Mouse (Mus musculus): ENCODE measurements around the gene Col11a2. TPM values are rescaled to one million over a fixed set of nuclear protein-coding genes. Genes with fewer than 3 reads are reported as not detected.

Gene Col11a2
- polyA plus RNA-seq, 1 experiment = 0.56 TPM

DNA sequence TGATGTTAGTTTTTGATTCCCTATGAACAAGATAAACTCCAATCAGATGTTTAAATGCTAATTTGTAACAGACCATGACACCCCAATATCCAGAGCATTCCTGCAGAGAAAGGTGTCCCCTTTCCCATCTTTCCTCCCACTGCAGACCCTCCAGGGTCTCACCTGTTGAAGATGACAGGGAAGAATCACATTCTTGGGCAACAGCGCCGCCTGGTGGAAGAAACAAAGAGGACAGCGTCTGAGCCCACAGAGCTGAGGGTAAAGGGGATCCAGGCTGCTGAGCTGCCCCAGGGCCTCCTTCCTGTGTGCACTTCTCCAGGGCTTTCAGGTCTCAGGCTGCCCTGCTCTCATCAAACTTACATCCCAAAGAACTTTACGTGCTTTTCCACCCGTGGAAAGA lies 35.8 kb upstream of the Col11a2 start:
- TF ChIP-seq GATA1 (IDR thresholded peaks at IDR 0.05; ENCODE audit: low read length) (no peak), TAL1 (IDR thresholded peaks at IDR 0.05; ENCODE audit: low read length) (no peak)
- Histone ChIP-seq H3K9me3 (ENCODE audit: control insufficient read depth, low read length) (no peaks in the 10 kb centered on the region), H3K4me3 (replicated peaks) (no peak overlapping the region), H3K4me1 (ENCODE audit: control insufficient read depth) (no peaks in the 10 kb centered on the region), H3K36me3 (ENCODE audit: control insufficient read depth) (no peaks in the 10 kb centered on the region), H3K27me3 (ENCODE audit: control insufficient read depth) (peaks cover 35% of the 10 kb centered on the region)

DNA sequence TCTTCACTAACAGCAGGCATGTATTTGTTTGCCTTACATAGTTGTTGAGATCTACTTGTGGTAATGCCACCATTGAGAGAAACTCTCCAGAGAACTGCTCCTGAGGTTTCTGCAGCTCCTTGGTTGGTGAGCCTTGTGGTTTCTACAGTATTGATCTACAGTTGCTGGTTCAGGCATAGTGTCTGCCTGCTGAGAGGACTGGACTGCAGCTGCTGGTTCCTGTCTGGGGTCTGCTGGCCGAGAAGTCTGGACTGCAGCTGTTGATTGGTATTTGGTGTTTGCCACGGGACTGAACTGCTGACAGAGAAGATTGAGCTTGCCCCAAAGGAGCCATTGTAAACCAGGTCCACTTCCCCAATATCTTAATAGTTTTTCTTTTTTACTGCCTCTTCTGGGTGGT lies 32.7 kb upstream of the Col11a2 start:
- Histone ChIP-seq H3K9me3 (ENCODE audit: control insufficient read depth, low read length) (no peaks in the 10 kb centered on the region), H3K36me3 (ENCODE audit: control insufficient read depth) (no peaks in the 10 kb centered on the region), H3K4me1 (ENCODE audit: control insufficient read depth) (no peaks in the 10 kb centered on the region), H3K27me3 (ENCODE audit: control insufficient read depth) (peaks cover 6% of the 10 kb centered on the region), H3K4me3 (replicated peaks) (no peak overlapping the region)
- no peak for TF ChIP-seq GATA1 (IDR thresholded peaks at IDR 0.05; ENCODE audit: low read length)
- no peak for TF ChIP-seq TAL1 (IDR thresholded peaks at IDR 0.05; ENCODE audit: low read length)

DNA sequence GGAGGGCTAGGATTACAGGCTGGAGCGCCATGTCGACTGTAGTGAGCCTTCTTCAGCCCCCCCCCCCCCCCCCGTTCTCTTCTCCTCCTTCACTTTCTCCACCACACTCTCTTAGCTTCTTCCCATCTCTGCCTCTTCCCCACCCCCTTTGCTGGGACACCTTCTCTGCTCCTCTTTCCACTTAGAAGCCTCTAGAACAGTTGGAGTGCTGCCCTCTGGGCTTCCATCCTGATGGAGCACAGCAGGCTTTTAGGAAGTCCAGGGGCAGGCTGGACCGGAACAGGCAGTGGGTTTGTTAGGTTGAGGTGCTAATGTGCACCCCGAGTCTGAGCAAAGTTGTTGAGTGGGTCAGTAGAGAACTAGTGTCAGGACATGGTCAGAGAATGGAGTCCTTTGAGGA lies 29.1 kb upstream of the Col11a2 start:
- Histone ChIP-seq H3K27me3 (ENCODE audit: control insufficient read depth) (no peaks in the 10 kb centered on the region), H3K9me3 (ENCODE audit: control insufficient read depth, low read length) (peaks cover 9% of the 10 kb centered on the region), H3K4me3 (replicated peaks) (no peak overlapping the region), H3K4me1 (ENCODE audit: control insufficient read depth) (no peaks in the 10 kb centered on the region), H3K36me3 (ENCODE audit: control insufficient read depth) (no peaks in the 10 kb centered on the region)
- no peak for TF ChIP-seq TAL1 (IDR thresholded peaks at IDR 0.05; ENCODE audit: low read length)
- no peak for TF ChIP-seq GATA1 (IDR thresholded peaks at IDR 0.05; ENCODE audit: low read length)

- no peaks in the 10 kb centered on the region for H3K4me1 ChIP-seq (ENCODE audit: control insufficient read depth)
- no peaks in the 10 kb centered on the region for H3K27me3 ChIP-seq (ENCODE audit: control insufficient read depth)
- H3K9me3 ChIP-seq (ENCODE audit: control insufficient read depth, low read length) = peaks cover 12% of the 10 kb centered on the region
- no peak for TF ChIP-seq TAL1 (IDR thresholded peaks at IDR 0.05; ENCODE audit: low read length)
- no peak for TF ChIP-seq GATA1 (IDR thresholded peaks at IDR 0.05; ENCODE audit: low read length)
- H3K4me3 ChIP-seq (replicated peaks) = no peak overlapping the region
- H3K36me3 ChIP-seq (ENCODE audit: control insufficient read depth) = no peaks in the 10 kb centered on the region
These were observed 25.8 kb upstream of the Col11a2 start for GRCm38 (mm10) chr17:34013436-34013835.

- Histone ChIP-seq H3K36me3 (ENCODE audit: control insufficient read depth) (peaks cover 27% of the 10 kb centered on the region), H3K4me1 (ENCODE audit: control insufficient read depth) (peaks cover 34% of the 10 kb centered on the region), H3K9me3 (ENCODE audit: control insufficient read depth, low read length) (peaks cover 44% of the 10 kb centered on the region), H3K4me3 (replicated peaks) (no peak overlapping the region), H3K27me3 (ENCODE audit: control insufficient read depth) (no peaks in the 10 kb centered on the region)
- TF ChIP-seq GATA1 (IDR thresholded peaks at IDR 0.05; ENCODE audit: low read length) (no peak), TAL1 (IDR thresholded peaks at IDR 0.05; ENCODE audit: low read length) (no peak)
These were observed 17.5 kb upstream of the Col11a2 start for GRCm38 (mm10) chr17:34021539-34022413.

DNA sequence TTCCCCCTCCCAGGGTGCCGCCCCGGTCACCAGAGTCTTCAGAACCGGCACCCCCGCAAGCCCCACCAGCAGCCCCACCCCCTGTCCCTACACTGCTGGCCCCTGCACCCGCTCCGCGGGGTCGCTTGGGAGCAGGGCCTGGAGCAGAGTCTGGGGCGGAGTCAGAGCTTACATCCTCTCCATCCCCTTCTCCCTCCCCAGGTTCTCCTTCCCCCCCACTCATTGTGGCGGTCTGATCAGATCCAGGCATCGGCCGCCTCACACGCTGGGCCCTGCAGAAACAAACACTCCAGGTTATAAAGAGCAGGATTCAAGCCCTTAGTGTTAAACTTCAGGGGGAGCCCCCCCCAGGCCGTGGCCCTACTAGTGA lies 16.8 kb upstream of the Col11a2 start:
- Histone ChIP-seq H3K9me3 (ENCODE audit: control insufficient read depth, low read length) (peaks cover 44% of the 10 kb centered on the region), H3K4me1 (ENCODE audit: control insufficient read depth) (peaks cover 41% of the 10 kb centered on the region), H3K4me3 (replicated peaks) (no peak overlapping the region), H3K27me3 (ENCODE audit: control insufficient read depth) (no peaks in the 10 kb centered on the region), H3K36me3 (ENCODE audit: control insufficient read depth) (peaks cover 27% of the 10 kb centered on the region)
- TF ChIP-seq TAL1 (IDR thresholded peaks at IDR 0.05; ENCODE audit: low read length) (no peak), GATA1 (IDR thresholded peaks at IDR 0.05; ENCODE audit: low read length) (no peak)

GRCm38 (mm10) chr17:34022987-34023386 lies 16.2 kb upstream of the Col11a2 start:
- TF ChIP-seq GATA1 (IDR thresholded peaks at IDR 0.05; ENCODE audit: low read length) (no peak), TAL1 (IDR thresholded peaks at IDR 0.05; ENCODE audit: low read length) (no peak)
- peaks cover 27% of the 10 kb centered on the region for H3K36me3 ChIP-seq (ENCODE audit: control insufficient read depth)
- H3K4me3 ChIP-seq (replicated peaks) = no peak overlapping the region

GRCm38 (mm10) chr17:34023678-34024077 lies 15.6 kb upstream of the Col11a2 start:
- TF ChIP-seq GATA1 (IDR thresholded peaks at IDR 0.05; ENCODE audit: low read length) (no peak), TAL1 (IDR thresholded peaks at IDR 0.05; ENCODE audit: low read length) (no peak)

More at GRCm38 (mm10) chr17:34022987-34023386, 16.2 kb upstream of the Col11a2 start:
- H3K27me3 ChIP-seq (ENCODE audit: control insufficient read depth) = no peaks in the 10 kb centered on the region
- peaks cover 46% of the 10 kb centered on the region for H3K4me1 ChIP-seq (ENCODE audit: control insufficient read depth)
- peaks cover 44% of the 10 kb centered on the region for H3K9me3 ChIP-seq (ENCODE audit: control insufficient read depth, low read length)

GRCm38 (mm10) chr17:34024317-34024821 lies 14.9 kb upstream of the Col11a2 start, which contains the start of gene Ring1:
TSS of gene Ring1 (minus strand) at chr17:34024680.
- Histone ChIP-seq H3K36me3 (ENCODE audit: control insufficient read depth) (peaks cover 41% of the 10 kb centered on the region), H3K4me3 (replicated peaks) (peak within 1 kb of the TSS; percentile 91), H3K4me1 (ENCODE audit: control insufficient read depth) (peaks cover 60% of the 10 kb centered on the region), H3K9me3 (ENCODE audit: control insufficient read depth, low read length) (peaks cover 36% of the 10 kb centered on the region), H3K27me3 (ENCODE audit: control insufficient read depth) (no peaks in the 10 kb centered on the region)
- TF ChIP-seq TAL1 (IDR thresholded peaks at IDR 0.05; ENCODE audit: low read length) (no peak), GATA1 (IDR thresholded peaks at IDR 0.05; ENCODE audit: low read length) (no peak)

More at GRCm38 (mm10) chr17:34023678-34024077, 15.6 kb upstream of the Col11a2 start:
- Histone ChIP-seq H3K27me3 (ENCODE audit: control insufficient read depth) (no peaks in the 10 kb centered on the region), H3K36me3 (ENCODE audit: control insufficient read depth) (peaks cover 34% of the 10 kb centered on the region), H3K9me3 (ENCODE audit: control insufficient read depth, low read length) (peaks cover 41% of the 10 kb centered on the region), H3K4me3 (replicated peaks) (peak overlapping the region; percentile 91), H3K4me1 (ENCODE audit: control insufficient read depth) (peaks cover 53% of the 10 kb centered on the region)

Measured in erythroblast, embryonic 14.5 days (primary cell).